Mouse (Mus musculus): Measurements from ENCODE around the gene Polr2e. TPM values are rescaled to one million over a fixed set of nuclear protein-coding genes. Genes with fewer than 3 reads are reported as not detected.

Gene Polr2e
- 82.2 to 90.7 TPM (median 85.7 TPM) in 4 replicates for total RNA-seq (2023)

GRCm38 (mm10) chr10:80039559-80039979 is at the start of gene Polr2e:
Gene Polr2e (minus strand): TSS chr10:80039795.

GRCm38 (mm10) chr10:80047041-80047565 is 7.5 kb upstream of the Polr2e start, which contains the start of gene Gpx4:
Gene Gpx4 (plus strand): TSS chr10:80047166.

GRCm38 (mm10) chr10:80016511-80016910 is 23.1 kb downstream of the Polr2e start, which contains the start of gene Arhgap45:
Gene Arhgap45 (plus strand): TSS chr10:80016653.

DNA sequence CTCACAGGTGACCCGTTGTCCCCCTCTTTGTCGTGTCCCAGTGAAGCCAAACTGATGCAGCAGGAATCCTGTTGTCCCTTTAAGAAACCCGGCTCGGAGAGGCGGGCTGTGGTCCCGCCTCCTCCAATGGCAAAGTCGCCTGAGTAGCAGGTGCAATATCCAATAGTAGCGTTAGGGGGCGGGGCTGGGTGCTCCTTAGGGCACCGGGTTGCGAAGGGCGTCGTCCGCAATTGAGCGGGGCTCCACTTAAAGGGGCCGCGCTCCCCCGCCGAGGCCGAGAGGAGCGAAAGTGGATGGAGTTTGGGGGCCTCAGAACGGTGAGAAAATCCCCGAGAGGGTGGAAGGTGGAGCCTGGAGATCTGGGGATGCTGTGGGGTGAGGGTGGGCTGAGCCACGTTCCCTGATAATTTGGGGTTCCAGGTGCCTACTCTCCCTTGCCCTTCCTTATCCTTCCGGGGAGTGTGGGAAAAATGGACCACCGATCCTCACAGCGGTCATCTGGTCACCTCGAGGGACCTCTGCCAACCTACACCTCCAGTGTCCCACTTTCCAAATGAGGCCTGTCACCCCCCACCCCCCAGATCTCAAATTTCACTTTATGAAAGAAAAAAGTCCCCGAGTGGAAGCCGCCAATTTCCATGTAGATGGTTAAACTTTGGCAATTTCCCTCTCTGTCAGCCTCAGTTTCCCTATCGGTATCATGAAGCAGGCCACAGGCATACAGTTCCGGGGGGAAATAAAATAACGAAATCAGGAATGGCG is 43.1 kb downstream of the Polr2e start, which contains the start of gene Abca7:
TSS of gene Abca7 (plus strand) at position 223 of the 762 bp plus-strand sequence.

DNA sequence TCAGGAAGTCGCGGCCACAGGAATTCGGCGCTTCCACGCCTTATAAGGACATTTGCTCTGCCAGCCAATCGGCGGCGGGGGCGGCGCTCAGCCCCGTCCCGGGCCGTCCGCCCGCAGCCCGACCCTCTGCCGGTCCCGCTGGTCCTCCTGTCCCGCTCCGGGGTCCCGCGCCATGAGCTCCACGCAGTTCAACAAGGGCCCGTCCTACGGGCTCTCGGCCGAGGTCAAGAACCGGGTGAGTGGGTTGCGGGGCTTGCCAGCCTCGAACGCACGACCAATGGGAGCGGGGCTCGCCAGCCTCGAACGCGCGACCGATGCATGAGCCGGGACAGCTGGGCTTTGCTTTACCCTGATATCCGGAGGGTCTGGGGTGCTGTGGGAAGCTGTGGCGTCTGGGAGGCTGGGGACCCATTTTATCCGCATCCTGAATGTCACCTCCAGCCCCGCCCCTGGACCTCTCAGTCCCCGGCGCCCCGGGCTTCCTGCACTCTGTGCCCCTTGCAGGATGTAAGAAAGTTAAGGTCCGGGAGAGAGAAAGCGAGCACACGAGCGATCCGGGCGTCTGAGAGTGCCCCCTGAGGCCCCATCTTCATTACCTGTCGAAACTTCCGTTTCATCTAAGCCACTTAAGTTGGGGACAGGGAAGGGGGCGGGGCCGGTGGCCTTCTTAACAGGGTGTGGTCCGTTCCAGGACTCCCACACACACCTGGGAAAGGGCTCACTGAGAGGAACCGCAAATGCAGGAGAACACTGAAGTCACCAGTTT is 50.9 kb downstream of the Polr2e start, which contains the start of gene Cnn2:
TSS of gene Cnn2 (plus strand) at position 79 of the 766 bp plus-strand sequence.

Other genes starting within 250 kb of the Polr2e start
- gene Prss57, start 248.8 kb downstream of the Polr2e start, total RNA-seq (2023): not detected in 4 replicates
- 6.0 to 6.7 TPM (median 6.3 TPM) in 4 replicates for gene Palm, start 246.2 kb downstream of the Polr2e start, total RNA-seq (2023)
- gene Misp, start 218.8 kb downstream of the Polr2e start, total RNA-seq (2023): not detected in 4 replicates
- 435 to 450 TPM (median 444 TPM) in 4 replicates for gene Ptbp1, start 185.4 kb downstream of the Polr2e start, total RNA-seq (2023)
- 0.75 TPM in 1 of 4 replicates, not detected in the others for gene Prtn3, start 165.3 kb downstream of the Polr2e start, total RNA-seq (2023)
- 0.56 to 1.1 TPM (median 1.1 TPM) in 4 replicates for gene Plppr3, start 165.2 kb downstream of the Polr2e start, total RNA-seq (2023)
- not detected in 4 replicates for gene Elane, start 153.5 kb downstream of the Polr2e start, total RNA-seq (2023)
- gene Cfd, start 148.9 kb downstream of the Polr2e start, total RNA-seq (2023): not detected in 4 replicates
- gene Med16, start 130.9 kb downstream of the Polr2e start, total RNA-seq (2023): 78.8 to 89.5 TPM (median 83.7 TPM) in 4 replicates
- gene Gm26602, start 128.9 kb downstream of the Polr2e start, total RNA-seq (2023): not detected in 4 replicates
- 0.39 to 0.63 TPM (median 0.47 TPM) in 4 replicates for gene Kiss1r, start 122.8 kb downstream of the Polr2e start, total RNA-seq (2023)
- gene R3hdm4, start 118.6 kb downstream of the Polr2e start, total RNA-seq (2023): 94.1 to 105 TPM (median 98.7 TPM) in 4 replicates
- gene Arid3a, start 112.8 kb downstream of the Polr2e start, total RNA-seq (2023): 32.5 to 39.9 TPM (median 35.7 TPM) in 4 replicates
- 46.0 to 52.3 TPM (median 48.3 TPM) in 4 replicates for gene Wdr18, start 79.6 kb downstream of the Polr2e start, total RNA-seq (2023)
- not detected in 4 replicates for gene Grin3b, start 69.1 kb downstream of the Polr2e start, total RNA-seq (2023)
- 163 to 175 TPM (median 163 TPM) in 4 replicates for gene Tmem259, start 55.5 kb downstream of the Polr2e start, total RNA-seq (2023)
- gene Cnn2, start 51.2 kb downstream of the Polr2e start, total RNA-seq (2023): 329 to 335 TPM (median 331 TPM) in 4 replicates
- gene Abca7, start 43.3 kb downstream of the Polr2e start, total RNA-seq (2023): 51.7 to 55.6 TPM (median 53.3 TPM) in 4 replicates
- 482 to 540 TPM (median 503 TPM) in 4 replicates for gene Arhgap45, start 23.1 kb downstream of the Polr2e start, total RNA-seq (2023)
- gene Gpx4, start 7.4 kb upstream of the Polr2e start, total RNA-seq (2023): 108 to 159 TPM (median 123 TPM) in 4 replicates
- gene Sbno2, start 65.8 kb upstream of the Polr2e start, total RNA-seq (2023): 116 to 127 TPM (median 121 TPM) in 4 replicates
- 170 to 186 TPM (median 178 TPM) in 4 replicates for gene Stk11, start 76.0 kb upstream of the Polr2e start, total RNA-seq (2023)
- 168 to 193 TPM (median 182 TPM) in 4 replicates for gene Atp5d, start 98.8 kb upstream of the Polr2e start, total RNA-seq (2023)
- gene Cbarp, start 101.0 kb upstream of the Polr2e start, total RNA-seq (2023): 7.3 to 8.8 TPM (median 7.8 TPM) in 4 replicates
- gene Midn, start 108.5 kb upstream of the Polr2e start, total RNA-seq (2023): 142 to 170 TPM (median 154 TPM) in 4 replicates
- gene Cirbp, start 126.2 kb upstream of the Polr2e start, total RNA-seq (2023): 214 to 244 TPM (median 231 TPM) in 4 replicates
- 12.6 to 18.2 TPM (median 14.1 TPM) in 4 replicates for gene 1600002K03Rik, start 133.1 kb upstream of the Polr2e start, total RNA-seq (2023)
- gene Efna2, start 139.7 kb upstream of the Polr2e start, total RNA-seq (2023): not detected in 4 replicates
- gene Mum1, start 186.6 kb upstream of the Polr2e start, total RNA-seq (2023): 55.6 to 64.3 TPM (median 56.8 TPM) in 4 replicates
- 80.4 to 105 TPM (median 90.1 TPM) in 4 replicates for gene Ndufs7, start 209.3 kb upstream of the Polr2e start, total RNA-seq (2023)
- gene Gamt, start 221.2 kb upstream of the Polr2e start, total RNA-seq (2023): 1.7 to 2.7 TPM (median 2.4 TPM) in 4 replicates
- gene Dazap1, start 221.7 kb upstream of the Polr2e start, total RNA-seq (2023): 143 to 153 TPM (median 147 TPM) in 4 replicates